Mouse (Mus musculus) MEL (cell line): ENCODE measurements around the gene Rab13. TPM values are rescaled to one million over a fixed set of nuclear protein-coding genes. Genes with fewer than 3 reads are reported as not detected.

Experiments
- DNase-seq: peaks from one replicate; pipeline ENCODE4 v3.0.0; 2011; ENCODE audit warnings: low read depth, low spot score
- H3K27ac ChIP-seq: 2 replicates; pipeline ENCODE4 v1.5.1; 2012; ENCODE audit warnings: low read depth, mild to moderate bottlenecking, control low read depth, low read length, moderate library complexity; ENCODE audit not compliant: control insufficient read depth
- H3K27me3 ChIP-seq, 2 experiments: fragments of 150-350 bp in 1 of 2; sonication (generic) in 1 of 2; 2 replicates each; pipeline ENCODE4 v1.6.1; 2012; ENCODE audit warnings: low read length in 2 of 2, mild to moderate bottlenecking in 2 of 2, improper control_type of control experiment in 1 of 2, moderate library complexity in 1 of 2; ENCODE audit not compliant: insufficient read depth in 2 of 2, control insufficient read depth in 1 of 2
- H3K36me3 ChIP-seq, 2 experiments: 2 replicates each; pipeline ENCODE4 v1.6.1; 2012 to 2014; ENCODE audit warnings: low read length in 2 of 2, improper control_type of control experiment in 1 of 2, inconsistent platforms in 1 of 2, mild to moderate bottlenecking in 1 of 2; ENCODE audit not compliant: insufficient read depth in 2 of 2, control insufficient read depth in 1 of 2
- H3K4me1 ChIP-seq, 2 experiments: fragments of 150-350 bp in 1 of 2; sonication (generic) in 1 of 2; 2 replicates each; pipeline ENCODE4 v1.6.1; 2012; ENCODE audit warnings: low read length in 2 of 2, improper control_type of control experiment in 1 of 2, mild to moderate bottlenecking in 1 of 2; ENCODE audit not compliant: insufficient read depth in 2 of 2, control insufficient read depth in 1 of 2
- H3K4me3 ChIP-seq, 2 experiments: fragments of 150-350 bp in 1 of 2; sonication (generic) in 1 of 2; 2 replicates each; pipeline ENCODE4 v1.5.1; 2012; ENCODE audit warnings: low read depth in 2 of 2, low read length in 2 of 2, mild to moderate bottlenecking in 2 of 2, moderate library complexity in 2 of 2, control low read depth in 1 of 2, improper control_type of control experiment in 1 of 2; ENCODE audit not compliant: control insufficient read depth in 1 of 2, insufficient read depth in 1 of 2
- H3K79me2 ChIP-seq: 2 replicates; pipeline ENCODE4 v1.6.1; 2012; ENCODE audit warnings: mild to moderate bottlenecking, low read length, moderate library complexity; ENCODE audit not compliant: control insufficient read depth, poor library complexity, insufficient read depth
- H3K9ac ChIP-seq: 2 replicates; pipeline ENCODE4 v1.6.1; 2012; ENCODE audit warnings: low read depth, mild to moderate bottlenecking, control low read depth, low read length, moderate library complexity; ENCODE audit not compliant: control insufficient read depth, poor library complexity, severe bottlenecking
- H3K9me3 ChIP-seq: fragments of 150-350 bp; sonication (generic); replicated peaks from 2 replicates; pipeline ENCODE4 v1.6.1; 2012; ENCODE audit warnings: mild to moderate bottlenecking, low read length, improper control_type of control experiment, moderate library complexity; ENCODE audit not compliant: insufficient read depth
- BHLHE40 ChIP-seq: IDR thresholded peaks from 2 replicates; pipeline ENCODE4 v1.6.1; 2012; ENCODE audit warnings: low read depth, mild to moderate bottlenecking, inconsistent platforms, low read length, improper control_type of control experiment, borderline replicate concordance
- CHD1 ChIP-seq: IDR thresholded peaks from 2 replicates; pipeline ENCODE4 v1.6.1; 2012; ENCODE audit warnings: low read depth, mild to moderate bottlenecking, inconsistent platforms, low read length, improper control_type of control experiment
- CHD2 ChIP-seq: IDR thresholded peaks from 2 replicates; pipeline ENCODE4 v1.6.1; 2011; ENCODE audit warnings: low read length, improper control_type of control experiment
- CTCF ChIP-seq, 3 experiments: IDR thresholded peaks in 2 of 3; conservative IDR thresholded peaks in 1 of 3; 2 replicates each; pipeline ENCODE4 v1.5.1; 2011 to 2012; ENCODE audit warnings: low read length in 3 of 3, low read depth in 2 of 3, mild to moderate bottlenecking in 2 of 3, improper control_type of control experiment in 1 of 3, inconsistent platforms in 1 of 3, mixed read lengths in 1 of 3, moderate library complexity in 1 of 3; ENCODE audit not compliant: control insufficient read depth in 1 of 3, insufficient read depth in 1 of 3, poor library complexity in 1 of 3, severe bottlenecking in 1 of 3
- ELF1 ChIP-seq: IDR thresholded peaks from 2 replicates; pipeline ENCODE4 v1.6.1; 2014; ENCODE audit warnings: low read depth, mild to moderate bottlenecking, inconsistent platforms, low read length, improper control_type of control experiment, moderate library complexity
- EP300 ChIP-seq, 2 experiments: IDR thresholded peaks; 2 replicates each; pipeline ENCODE4 v1.6.1; 2011; ENCODE audit warnings: improper control_type of control experiment in 2 of 2, low read length in 2 of 2, low read depth in 1 of 2, mild to moderate bottlenecking in 1 of 2
- ETS1 ChIP-seq: IDR thresholded peaks from 2 replicates; pipeline ENCODE4 v1.6.1; 2012; ENCODE audit warnings: low read depth, mild to moderate bottlenecking, inconsistent platforms, low read length, improper control_type of control experiment, moderate library complexity
- GABPA ChIP-seq: IDR thresholded peaks from 2 replicates; pipeline ENCODE4 v1.6.1; 2012; ENCODE audit warnings: low read depth, mild to moderate bottlenecking, inconsistent platforms, low read length, improper control_type of control experiment, moderate library complexity
- GATA1 ChIP-seq: IDR thresholded peaks from 2 replicates; pipeline ENCODE4 v1.6.1; 2011; ENCODE audit warnings: low read depth, low read length, improper control_type of control experiment
- MAFK ChIP-seq: IDR thresholded peaks from 2 replicates; pipeline ENCODE4 v1.6.1; 2011; ENCODE audit warnings: low read depth, mild to moderate bottlenecking, low read length, improper control_type of control experiment, borderline replicate concordance
- MAX ChIP-seq: IDR thresholded peaks from 2 replicates; pipeline ENCODE4 v1.6.1; 2011; ENCODE audit warnings: low read length, improper control_type of control experiment
- MXI1 ChIP-seq: IDR thresholded peaks from 2 replicates; pipeline ENCODE4 v1.6.1; 2011; ENCODE audit warnings: mild to moderate bottlenecking, low read depth, low read length, improper control_type of control experiment
- MYC ChIP-seq: IDR thresholded peaks from 2 replicates; pipeline ENCODE4 v1.6.1; 2011; ENCODE audit warnings: low read depth, mild to moderate bottlenecking, low read length, improper control_type of control experiment, moderate library complexity
- NELFE ChIP-seq: IDR thresholded peaks from 2 replicates; pipeline ENCODE4 v1.6.1; 2011; ENCODE audit warnings: low read depth, low read length, improper control_type of control experiment
- POLR2A ChIP-seq, 2 experiments: IDR thresholded peaks; 2 replicates each; pipeline ENCODE4 v1.6.1; 2011 to 2012; ENCODE audit warnings: low read length in 2 of 2, mild to moderate bottlenecking in 2 of 2, control low read depth in 1 of 2, improper control_type of control experiment in 1 of 2, low read depth in 1 of 2, moderate library complexity in 1 of 2; ENCODE audit not compliant: control insufficient read depth in 1 of 2, insufficient read depth in 1 of 2, poor library complexity in 1 of 2
- POLR2AphosphoS5 ChIP-seq: IDR thresholded peaks from 2 replicates; pipeline ENCODE4 v1.6.1; 2012; ENCODE audit warnings: low read depth, borderline replicate concordance, mild to moderate bottlenecking, inconsistent platforms, low read length, moderate library complexity, mixed read lengths
- RAD21 ChIP-seq: IDR thresholded peaks from 2 replicates; pipeline ENCODE4 v1.6.1; 2011; ENCODE audit warnings: mild to moderate bottlenecking, low read depth, low read length, improper control_type of control experiment
- RCOR1 ChIP-seq: IDR thresholded peaks from 2 replicates; pipeline ENCODE4 v1.6.1; 2012; ENCODE audit warnings: low read depth, mild to moderate bottlenecking, inconsistent platforms, low read length, improper control_type of control experiment
- SIN3A ChIP-seq: IDR thresholded peaks from 2 replicates; pipeline ENCODE4 v1.6.1; 2012; ENCODE audit warnings: low read length, improper control_type of control experiment, inconsistent platforms
- SMC3 ChIP-seq: IDR thresholded peaks from 2 replicates; pipeline ENCODE4 v1.6.1; 2011; ENCODE audit warnings: low read depth, low read length, improper control_type of control experiment
- TBP ChIP-seq: IDR thresholded peaks from 2 replicates; pipeline ENCODE4 v1.8.0; 2011; ENCODE audit warnings: low read depth, low read length, improper control_type of control experiment
- TCF12 ChIP-seq: IDR thresholded peaks from 2 replicates; pipeline ENCODE4 v1.6.1; 2014; ENCODE audit warnings: low read depth, mild to moderate bottlenecking, inconsistent platforms, low read length, improper control_type of control experiment, moderate library complexity
- UBTF ChIP-seq: IDR thresholded peaks from 2 replicates; pipeline ENCODE4 v1.6.1; 2012; ENCODE audit warnings: low read depth, mild to moderate bottlenecking, inconsistent platforms, low read length, improper control_type of control experiment, moderate library complexity, borderline replicate concordance; ENCODE audit not compliant: insufficient read depth
- USF1 ChIP-seq: IDR thresholded peaks from 2 replicates; pipeline ENCODE4 v1.6.1; 2014; ENCODE audit warnings: low read depth, mild to moderate bottlenecking, inconsistent platforms, low read length, improper control_type of control experiment, moderate library complexity
- USF2 ChIP-seq, 2 experiments: IDR thresholded peaks; 2 replicates each; pipeline ENCODE4 v1.6.1; 2011 to 2012; ENCODE audit warnings: improper control_type of control experiment in 2 of 2, low read length in 2 of 2, borderline replicate concordance in 1 of 2, inconsistent platforms in 1 of 2, low read depth in 1 of 2, mild to moderate bottlenecking in 1 of 2; ENCODE audit not compliant: insufficient read depth in 1 of 2
- ZC3H11A ChIP-seq: IDR thresholded peaks from 2 replicates; pipeline ENCODE4 v1.6.1; 2012; ENCODE audit warnings: low read depth, mild to moderate bottlenecking, inconsistent platforms, low read length, improper control_type of control experiment
- ZKSCAN1 ChIP-seq: IDR thresholded peaks from 2 replicates; pipeline ENCODE4 v1.6.1; 2012; ENCODE audit warnings: low read depth, mild to moderate bottlenecking, inconsistent platforms, low read length, improper control_type of control experiment, moderate library complexity
- ZMIZ1 ChIP-seq: IDR thresholded peaks from 2 replicates; pipeline ENCODE4 v1.6.1; 2012; ENCODE audit warnings: low read depth, mild to moderate bottlenecking, inconsistent platforms, low read length, improper control_type of control experiment, moderate library complexity
- ZNF384 ChIP-seq: IDR thresholded peaks from 2 replicates; pipeline ENCODE4 v1.6.1; 2012; ENCODE audit warnings: low read depth, mild to moderate bottlenecking, inconsistent platforms, low read length, improper control_type of control experiment
- polyA plus RNA-seq, 2 experiments: library from polyadenylated mRNA; stranded (reverse) in 1 of 2; unstranded in 1 of 2; fragments of >175 nt in 1 of 2; fragments of >200 nt in 1 of 2; gene quantifications; 2 replicates each; pipeline versions ENCODE4 v1.2.1 to v1.2.4; 2012; ENCODE audit warnings: low replicate concordance in 2 of 2, low read depth in 1 of 2; ENCODE audit not compliant: insufficient read length in 2 of 2, insufficient read depth in 1 of 2, missing spikeins in 1 of 2
- total RNA-seq: library from RNA; depleted of rRNA; stranded (reverse); fragments of 300-350 nt; gene quantifications from 2 replicates; pipeline ENCODE4 v1.2.3, GENCODE M21; 2012

Gene Rab13
- total and polyA plus RNA-seq, 3 experiments, result 5.1 to 7.7 TPM; not detected in 1

DNA sequence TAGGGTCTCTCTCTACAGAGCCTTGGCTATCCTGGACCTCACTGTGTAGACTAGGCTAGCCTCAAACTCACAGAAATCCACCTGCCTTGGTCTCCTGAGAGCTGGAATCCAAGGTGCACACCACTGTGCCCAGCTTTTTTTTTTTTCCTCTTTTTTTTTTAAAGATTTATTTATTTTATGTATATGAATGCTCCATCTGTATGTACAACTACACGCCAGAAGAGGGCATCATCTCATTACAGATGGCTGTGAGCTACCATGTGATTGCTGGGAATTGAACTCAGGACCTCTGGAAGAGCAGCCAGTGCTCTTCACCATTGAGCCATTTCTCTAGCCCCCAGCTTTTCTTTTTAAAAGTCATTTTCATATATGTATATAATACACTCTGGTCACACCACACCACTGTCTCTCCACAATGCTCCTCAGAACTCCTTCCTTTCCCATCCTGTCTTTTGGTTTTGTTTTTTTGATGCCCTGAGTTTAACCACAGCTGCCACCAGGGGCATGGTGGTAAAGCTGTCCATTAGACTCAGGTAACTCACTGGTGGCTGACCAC lies 2.4 kb downstream of the Rab13 start:
- Histone ChIP-seq H3K4me3 (no peak overlapping the region), H3K9me3 (no peaks in the 10 kb centered on the region), H3K27ac (no peak overlapping the region), H3K9ac (no peak overlapping the region), H3K4me1 (peaks cover 12 to 16% of the 10 kb centered on the region in 2 experiments; a peak in 3 of 4 replicates), H3K36me3 (peaks cover 12 to 23% of the 10 kb centered on the region in 2 experiments), H3K27me3 (no peaks in the 10 kb centered on the region), H3K79me2 (peaks cover 20% of the 10 kb centered on the region)
- peak; percentile 63 for TF ChIP-seq SMC3
- peak; percentile 75 for TF ChIP-seq ZC3H11A
- peak; percentile 57; the same call in 1 of the 2 replicates for TF ChIP-seq TBP
- no peak for TF ChIP-seq ELF1
- peak; percentile 47; the same call in 1 of the 2 replicates for TF ChIP-seq MAX
- TF ChIP-seq MYC, result peak; percentile 89
- peak; percentile 44; the same call in 1 of the 2 replicates for TF ChIP-seq MXI1
- TF ChIP-seq CTCF (IDR thresholded peaks at IDR 0.05 in 2 of 3, conservative IDR thresholded peaks at IDR 0.05 in 1 of 3; ENCODE audit: control insufficient read depth in 1 of 3, insufficient read depth in 1 of 3, low read depth in 2 of 3, low read length in 3 of 3, poor library complexity in 1 of 3, severe bottlenecking in 1 of 3), result peak; percentile 27 to 68 (median 48); a peak in 5 of 6 replicates
- peak; percentile 71 for TF ChIP-seq USF1
- TF ChIP-seq GABPA, result no peak
- no peak for TF ChIP-seq ETS1
- peak; percentile 97 for TF ChIP-seq ZNF384
- 0 out of 2 replicates have a peak, but pooled peaks have one; percentile 50 for TF ChIP-seq SIN3A
- TF ChIP-seq RAD21, result peak; percentile 77
- TF ChIP-seq ZKSCAN1, result no peak; the same call in 1 of the 2 replicates
- peak; percentile 77 for DNase-seq

DNA sequence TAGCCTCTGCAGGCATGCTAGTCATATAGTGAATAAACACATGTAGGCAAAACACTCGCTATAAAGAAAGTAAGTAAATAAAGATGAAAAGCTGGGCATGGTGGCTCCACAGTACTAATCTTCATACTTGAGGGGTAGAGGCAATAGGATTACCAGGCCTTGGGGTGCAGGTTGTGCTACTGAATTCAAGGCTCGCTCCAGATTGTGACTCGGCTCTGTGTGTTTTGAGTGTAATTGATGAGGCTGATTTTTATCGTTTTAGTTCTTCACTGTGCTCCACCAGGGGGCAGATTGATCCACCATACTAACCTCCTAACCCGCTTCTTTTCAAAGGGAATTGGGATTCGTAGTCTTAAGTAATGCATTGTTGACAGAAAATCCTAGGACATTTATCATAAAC lies 6.6 kb downstream of the Rab13 start:
- Histone ChIP-seq H3K9ac (peak overlapping the region; percentile 76), H3K27me3 (no peaks in the 10 kb centered on the region), H3K36me3 (peaks cover 0 to 18% of the 10 kb centered on the region in 2 experiments; a peak in 2 of 4 replicates), H3K4me1 (peaks cover 21 to 22% of the 10 kb centered on the region in 2 experiments), H3K9me3 (no peaks in the 10 kb centered on the region), H3K79me2 (no peaks in the 10 kb centered on the region), H3K4me3 (peak overlapping the region; percentile 72 to 93), H3K27ac (peak overlapping the region; percentile 19)
- peak; percentile 91 for DNase-seq
- no peak for TF ChIP-seq CHD2
- no peak for TF ChIP-seq USF2 (IDR thresholded peaks at IDR 0.05; ENCODE audit: borderline replicate concordance in 1 of 2, insufficient read depth in 1 of 2, low read depth in 1 of 2, low read length in 2 of 2)
- peak; percentile 30; the same call in 1 of the 2 replicates for TF ChIP-seq RCOR1
- peak; percentile 34 to 97 (median 84); a peak in 5 of 6 replicates for TF ChIP-seq CTCF (IDR thresholded peaks at IDR 0.05 in 2 of 3, conservative IDR thresholded peaks at IDR 0.05 in 1 of 3; ENCODE audit: control insufficient read depth in 1 of 3, insufficient read depth in 1 of 3, low read depth in 2 of 3, low read length in 3 of 3, poor library complexity in 1 of 3, severe bottlenecking in 1 of 3)
- no peak for TF ChIP-seq ZMIZ1
- TF ChIP-seq TCF12, result no peak; the same call in 1 of the 2 replicates
- TF ChIP-seq POLR2A (IDR thresholded peaks at IDR 0.05; ENCODE audit: control insufficient read depth in 1 of 2, insufficient read depth in 1 of 2, low read depth in 1 of 2, low read length in 2 of 2, poor library complexity in 1 of 2), result no peak
- TF ChIP-seq EP300 (IDR thresholded peaks at IDR 0.05; ENCODE audit: low read depth in 1 of 2, low read length in 2 of 2), result peak in 1 of 2 experiments; percentile 44; a peak in 1 of 4 replicates
- TF ChIP-seq UBTF, result no peak
- peak; percentile 9; the same call in 1 of the 2 replicates for TF ChIP-seq MAFK
- peak; percentile 88 for TF ChIP-seq RAD21
- 0 out of 2 replicates have a peak, but pooled peaks have one; percentile 38 for TF ChIP-seq ZNF384
- peak; percentile 15; the same call in 1 of the 2 replicates for TF ChIP-seq NELFE
- TF ChIP-seq GATA1, result peak; percentile 89
- 0 out of 2 replicates have a peak, but pooled peaks have one; percentile 58 for TF ChIP-seq CHD1
- no peak for TF ChIP-seq GABPA
- TF ChIP-seq ETS1, result peak; percentile 33; the same call in 1 of the 2 replicates
- no peak for TF ChIP-seq POLR2AphosphoS5
- no peak for TF ChIP-seq BHLHE40
- peak; percentile 81 for TF ChIP-seq ZC3H11A
